Mouse (Mus musculus): ENCODE measurements at regions not wholly inside any gene's neighbourhood (a gene's known extent, or its start where the extent isn't known, plus 50 kb on each side); places are given as distances from the start of the nearest gene placed in this dataset.
A peak's percentile ranks its signal among the peaks of the same experiment; 100 is the strongest.

DNA sequence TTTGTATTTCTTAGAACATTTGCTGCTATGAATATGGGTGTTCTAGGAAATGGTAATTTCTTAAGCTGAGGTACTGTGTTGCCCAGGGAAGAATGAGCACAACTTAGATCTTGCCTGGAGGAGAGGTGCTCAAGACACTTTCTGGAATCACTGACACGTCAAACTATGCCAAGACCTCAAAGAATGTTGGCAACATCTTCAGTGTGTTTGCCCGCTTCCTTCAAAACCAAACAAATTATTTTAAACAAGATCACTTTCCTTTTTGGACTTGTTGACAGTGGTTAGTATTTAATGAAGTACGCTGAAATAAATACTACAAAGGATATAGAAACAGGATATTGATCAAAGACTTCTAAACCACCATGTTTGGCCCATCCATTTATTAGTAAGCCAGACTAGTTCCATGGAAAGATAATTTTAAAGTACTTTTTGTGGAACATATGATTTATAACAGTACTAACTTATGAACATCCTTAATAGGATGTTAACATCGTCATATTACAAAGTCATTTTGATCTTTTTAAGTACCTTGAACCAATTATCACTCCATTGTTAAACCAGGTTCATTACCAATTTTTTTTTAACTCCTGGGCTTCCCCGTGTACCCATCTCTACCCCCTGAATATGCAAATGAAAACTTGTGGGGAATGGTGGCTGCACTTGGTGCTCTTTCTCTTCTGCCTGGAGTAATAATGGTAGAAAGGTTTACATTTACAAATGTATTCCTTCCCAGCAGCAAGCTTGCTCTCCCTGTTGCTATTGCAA lies 67.4 kb upstream of the Arhgap21 start:
- 74% methylated on average over 5 of the region's 5 CpGs for WGBS
- no peaks in the 10 kb centered on the region for H3K36me3 ChIP-seq
- H3K27ac ChIP-seq, result no peak overlapping the region
- no peaks in the 10 kb centered on the region for H3K9me3 ChIP-seq
- no peak overlapping the region for H3K4me3 ChIP-seq
- DNase-seq (ENCODE audit: low spot score), result no peak
- no peaks in the 10 kb centered on the region for H3K27me3 ChIP-seq (ENCODE audit: insufficient read depth, poor library complexity, severe bottlenecking)
- H3K4me1 ChIP-seq (replicated peaks), result no peaks in the 10 kb centered on the region; the same call in 1 of the 2 replicates

DNA sequence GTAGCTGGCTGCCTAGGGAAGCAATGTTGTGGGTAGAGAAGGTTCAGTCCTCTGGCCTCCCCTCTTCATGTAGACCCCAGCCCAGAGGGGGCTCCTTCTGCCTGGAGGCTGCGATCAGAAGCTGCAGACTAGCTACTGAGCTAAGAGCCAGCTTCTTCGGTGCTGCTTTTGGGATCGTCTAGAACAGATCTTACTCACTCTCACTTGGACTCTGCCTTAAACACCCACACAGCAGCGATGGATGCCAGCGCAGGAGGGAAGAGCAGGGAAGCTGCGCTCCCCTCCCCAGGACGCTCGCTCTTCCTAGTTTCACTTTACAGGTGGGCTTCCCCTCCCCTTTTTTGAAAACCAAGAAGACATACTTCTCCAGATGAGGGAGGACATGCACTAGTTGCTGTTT lies 66.0 kb upstream of the Arhgap21 start:
- H3K27ac ChIP-seq, result peak overlapping the region; percentile 45; the same call in 1 of the 2 replicates
- no peaks in the 10 kb centered on the region; the same call in 1 of the 2 replicates for H3K4me1 ChIP-seq (replicated peaks)
- H3K9me3 ChIP-seq, result no peaks in the 10 kb centered on the region
- no peaks in the 10 kb centered on the region for H3K27me3 ChIP-seq (ENCODE audit: insufficient read depth, poor library complexity, severe bottlenecking)
- WGBS, result 40% methylated on average over 8 of the region's 8 CpGs
- no peak overlapping the region for H3K4me3 ChIP-seq
- H3K36me3 ChIP-seq, result no peaks in the 10 kb centered on the region
- DNase-seq (ENCODE audit: low spot score), result no peak

DNA sequence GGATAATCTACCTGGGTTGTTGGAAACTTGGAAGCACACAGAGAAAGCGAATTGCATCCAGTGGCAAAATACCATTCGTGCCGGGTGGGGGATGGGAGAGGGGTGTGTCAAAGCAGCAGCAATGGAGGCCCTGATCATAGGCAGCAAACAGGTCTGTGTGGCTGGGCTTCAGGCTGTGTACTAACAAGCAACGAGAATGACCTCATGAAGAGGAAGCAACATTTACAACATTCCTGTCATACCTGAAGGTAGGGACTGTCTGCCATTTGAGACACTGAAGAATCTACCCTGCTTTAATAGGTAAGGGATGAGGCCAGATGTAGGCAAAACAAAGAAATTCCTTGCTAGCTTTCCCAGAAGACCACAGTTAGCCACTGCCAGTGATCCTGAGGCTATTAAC lies 62.0 kb upstream of the Arhgap21 start:
- no peaks in the 10 kb centered on the region for H3K36me3 ChIP-seq
- H3K4me3 ChIP-seq, result no peak overlapping the region
- WGBS, result 66% methylated on average over 4 of the region's 4 CpGs
- peaks cover 5% of the 10 kb centered on the region; the same call in 1 of the 2 replicates for H3K4me1 ChIP-seq (replicated peaks)
- no peaks in the 10 kb centered on the region for H3K9me3 ChIP-seq
- no peaks in the 10 kb centered on the region for H3K27me3 ChIP-seq (ENCODE audit: insufficient read depth, poor library complexity, severe bottlenecking)
- no peak for DNase-seq (ENCODE audit: low spot score)
- no peak overlapping the region for H3K27ac ChIP-seq

DNA sequence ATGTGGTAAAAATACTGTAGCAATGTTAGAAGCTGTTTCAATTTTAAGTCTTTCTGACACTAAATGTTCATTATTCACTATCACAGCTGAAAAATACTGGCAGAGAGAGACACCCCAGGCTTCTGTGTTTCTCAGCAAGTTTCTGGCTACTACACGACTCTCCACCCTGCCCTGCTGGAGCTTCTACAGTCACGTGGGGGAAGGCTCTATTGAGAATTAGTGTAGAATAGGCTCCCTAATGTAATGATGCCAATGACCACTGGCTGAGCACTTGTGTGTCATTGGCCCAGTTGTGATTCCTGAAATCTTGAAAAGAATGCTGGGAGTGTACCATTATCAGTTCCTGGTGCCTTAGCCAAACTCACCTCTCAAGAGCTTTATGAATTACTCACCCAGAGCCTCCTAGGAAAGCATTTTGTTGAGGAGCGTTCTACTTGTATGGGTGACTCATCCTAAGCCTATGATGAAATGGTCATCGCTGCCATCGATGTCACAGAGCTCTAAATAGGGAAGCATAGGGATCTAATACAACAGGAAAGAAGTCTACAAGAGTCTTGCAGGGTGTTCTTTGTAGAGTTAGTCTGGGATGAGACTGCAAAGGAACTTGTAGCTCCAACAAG lies 60.8 kb upstream of the Arhgap21 start:
- 85% methylated on average over 5 of the region's 5 CpGs for WGBS
- Histone ChIP-seq H3K27me3 (ENCODE audit: insufficient read depth, poor library complexity, severe bottlenecking) (no peaks in the 10 kb centered on the region), H3K4me1 (replicated peaks) (peaks cover 5% of the 10 kb centered on the region; the same call in 1 of the 2 replicates), H3K9me3 (no peaks in the 10 kb centered on the region), H3K27ac (no peak overlapping the region), H3K4me3 (no peak overlapping the region), H3K36me3 (no peaks in the 10 kb centered on the region)
- DNase-seq (ENCODE audit: low spot score), result no peak

DNA sequence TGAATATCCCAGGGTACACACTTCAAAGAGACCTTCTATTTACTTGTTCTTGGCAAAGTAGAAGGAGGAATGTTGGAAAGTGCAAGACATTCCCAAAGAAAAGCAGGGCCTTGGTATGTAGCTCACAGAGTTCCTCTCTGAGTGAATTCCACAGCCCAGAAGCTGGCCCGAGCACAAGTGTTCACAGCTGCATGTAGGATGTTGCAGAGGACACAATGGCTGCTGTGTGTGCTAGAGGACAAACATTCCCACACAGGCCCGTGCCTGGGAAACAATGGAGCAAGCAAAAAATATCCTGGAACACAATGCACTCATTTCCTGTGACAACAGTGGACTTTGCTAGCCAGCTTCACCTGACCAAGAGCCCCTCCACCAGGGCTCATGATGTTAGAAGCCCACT lies 59.9 kb upstream of the Arhgap21 start:
- H3K9me3 ChIP-seq, result no peaks in the 10 kb centered on the region
- no peak for DNase-seq (ENCODE audit: low spot score)
- 0 out of 2 replicates have a peak, but pooled peaks cover 5% of the 10 kb centered on the region for H3K4me1 ChIP-seq (replicated peaks)
- H3K36me3 ChIP-seq, result no peaks in the 10 kb centered on the region
- 33% methylated on average over 2 of the region's 2 CpGs for WGBS
- no peaks in the 10 kb centered on the region for H3K27me3 ChIP-seq (ENCODE audit: insufficient read depth, poor library complexity, severe bottlenecking)
- H3K27ac ChIP-seq, result 0 out of 2 replicates have a peak overlapping the region, but pooled peaks have one; percentile 16
- H3K4me3 ChIP-seq, result no peak overlapping the region

DNA sequence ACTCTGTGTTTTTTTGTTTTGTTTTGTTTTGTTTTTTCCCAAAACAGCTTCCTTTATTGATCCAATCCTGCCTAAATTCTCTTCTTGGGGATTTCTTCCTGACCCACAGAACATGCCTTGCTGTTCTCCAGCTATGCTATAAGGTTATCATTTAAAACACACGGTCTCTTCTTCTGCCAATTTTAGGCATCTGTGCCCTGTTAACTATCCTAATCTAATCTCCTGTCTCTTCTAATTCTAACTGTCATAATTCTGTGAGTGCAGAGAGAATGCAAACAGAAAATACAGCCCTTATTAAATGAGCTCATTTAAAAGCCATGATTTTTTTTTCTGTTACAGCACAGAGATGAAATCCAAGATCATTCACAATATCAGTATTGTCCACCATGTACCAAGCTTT lies 49.9 kb upstream of the Arhgap21 start:
- DNase-seq (ENCODE audit: low spot score), result no peak
- Histone ChIP-seq H3K27ac (no peak overlapping the region), H3K4me1 (replicated peaks) (no peaks in the 10 kb centered on the region), H3K27me3 (ENCODE audit: insufficient read depth, poor library complexity, severe bottlenecking) (no peaks in the 10 kb centered on the region), H3K4me3 (no peak overlapping the region), H3K36me3 (no peaks in the 10 kb centered on the region), H3K9me3 (no peaks in the 10 kb centered on the region)
- 80% methylated on average over 1 of the region's 1 CpGs for WGBS

Measured in hindbrain, embryonic 10.5 days (tissue).